Mouse (Mus musculus): ENCODE measurements at regions not wholly inside any gene's neighbourhood (a gene's known extent, or its start where the extent isn't known, plus 50 kb on each side); places are given as distances from the start of the nearest gene placed in this dataset.

DNA sequence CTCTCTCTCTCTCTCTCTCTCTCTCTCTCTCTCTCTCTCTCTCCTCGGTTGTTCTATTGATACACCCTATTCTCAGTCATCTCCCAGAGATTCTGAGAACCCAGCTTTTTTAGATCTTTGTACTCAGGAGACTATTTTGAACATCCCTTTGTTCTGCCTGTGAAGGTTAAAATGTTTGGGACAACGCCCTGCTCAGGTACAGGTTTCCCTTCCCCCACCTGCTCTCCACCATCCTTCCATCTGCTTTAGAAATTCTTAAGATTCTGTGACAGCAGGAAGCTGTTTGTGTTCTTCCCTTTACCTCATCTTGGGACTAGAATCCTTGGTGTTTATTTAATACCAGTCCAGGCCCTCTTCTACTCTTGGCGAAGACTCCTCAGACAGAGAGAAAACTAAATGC is 319.6 kb downstream of the Icos start:
- TF ChIP-seq CTCF (conservative IDR thresholded peaks at IDR 0.05; ENCODE audit: low read length): no peak
- no peak for TF ChIP-seq NANOG (IDR thresholded peaks at IDR 0.05; ENCODE audit: borderline replicate concordance, low read length)
- no peak for TF ChIP-seq POU5F1 (IDR thresholded peaks at IDR 0.05; ENCODE audit: borderline replicate concordance, low read length)
